Comparison of ENCODE assay signal across 8 mouse cellular contexts in genomic region chr1:134092852-134093770, GRCm38 (mm10). TPM values are rescaled to one million over a fixed set of nuclear protein-coding genes. Genes with fewer than 3 reads are reported as not detected.
DNase-seq lines count a peak whose midpoint lies in the region; ATAC-seq and TF ChIP-seq lines count a peak whose summit lies in the region.

No protein-coding gene starts in this region.

- no peaks in the 10 kb centered on the region for H3K9me3 ChIP-seq in hindbrain, embryonic 10.5 days
- H3K9me3 ChIP-seq in lung, postnatal 0 days (ENCODE audit: low read length): no peaks in the 10 kb centered on the region

- H3K4me1 ChIP-seq in hindbrain, embryonic 10.5 days (replicated peaks): peaks cover 60% of the 10 kb centered on the region
- H3K4me1 ChIP-seq in lung, postnatal 0 days (ENCODE audit: insufficient read depth, low read depth, low read length): peaks cover 56% of the 10 kb centered on the region

- H3K27ac ChIP-seq in hindbrain, embryonic 10.5 days: peak overlapping the region; percentile 91
- H3K27ac ChIP-seq in lung, postnatal 0 days (ENCODE audit: low read length): peak overlapping the region; percentile 97

- peak overlapping the region; percentile 26; the same call in 1 of the 2 replicates for H3K9ac ChIP-seq in lung, postnatal 0 days (replicated peaks; ENCODE audit: low read depth)

- H3K36me3 ChIP-seq in hindbrain, embryonic 10.5 days: no peaks in the 10 kb centered on the region
- H3K36me3 ChIP-seq in lung, postnatal 0 days (ENCODE audit: insufficient read depth, low read length): no peaks in the 10 kb centered on the region

- peak; percentile 88 for ATAC-seq in frontal cortex, adult (ENCODE audit: low TSS enrichment)
- peak; percentile 86 for ATAC-seq in lung, postnatal 0 days

- peaks cover 4% of the 10 kb centered on the region for H3K27me3 ChIP-seq in hindbrain, embryonic 10.5 days (ENCODE audit: insufficient read depth, poor library complexity, severe bottlenecking)
- no peaks in the 10 kb centered on the region for H3K27me3 ChIP-seq in lung, postnatal 0 days (replicated peaks; ENCODE audit: insufficient read depth, low read length)

- peak; percentile 84 for DNase-seq in MEL-GATA-1-ER (ENCODE audit: extremely low read depth, low read depth)
- DNase-seq in cerebellum, adult 8-10 months: peak; percentile 88
- DNase-seq in hindbrain, embryonic 10.5 days (ENCODE audit: low spot score): peak; percentile 80
- DNase-seq in layer of hippocampus, postnatal 10 days (ENCODE audit: low spot score in 2 of 2): peak; percentile 78 to 83
- peak; percentile 98 for DNase-seq in lung, postnatal 0 days (ENCODE audit: low spot score)
- DNase-seq in ovary, postnatal 10 days (ENCODE audit: low spot score): peak; percentile 75
- DNase-seq in thymus, postnatal 0 days (ENCODE audit: low spot score): peak; percentile 88

- TF ChIP-seq EP300 in lung, postnatal 0 days (IDR thresholded peaks at IDR 0.05): peak; percentile 54

- no peak for TF ChIP-seq CTCF in lung, postnatal 0 days (IDR thresholded peaks at IDR 0.05)

- WGBS in hindbrain, embryonic 10.5 days: 2% methylated on average over 43 of the region's 43 CpGs
- WGBS in lung, postnatal 0 days: 8% methylated on average over 29 of the region's 43 CpGs

- H3K4me2 ChIP-seq in lung, postnatal 0 days (replicated peaks; ENCODE audit: low read depth, low read length): peak overlapping the region; percentile 66

- H3K4me3 ChIP-seq in hindbrain, embryonic 10.5 days: peak overlapping the region; percentile 60
- H3K4me3 ChIP-seq in lung, postnatal 0 days (ENCODE audit: low read depth, low read length): peak overlapping the region; percentile 28; the same call in 1 of the 2 replicates

RNA-seq across cellular contexts. Expression of gene Btg2, which starts 14.2 kb away (rescaled TPM):
- 100.0 and 117 TPM in 2 replicates for polyA plus RNA-seq in hindbrain, embryonic 10.5 days (2016; fragmentation: Nextera tagmentation; extraction: Ambion mirVana)
- 10 to 100 TPM; 13.1 to 14.3 TPM for total RNA-seq in layer of hippocampus, postnatal 10 days (2021)
- polyA plus RNA-seq in lung, postnatal 0 days (2015; fragmentation: Nextera tagmentation; extraction: Ambion mirVana): 177 and 184 TPM in 2 replicates
- polyA plus RNA-seq in thymus, postnatal 0 days (2015; fragmentation: Nextera tagmentation; extraction: Ambion mirVana): 315 and 335 TPM in 2 replicates

RNA-seq across cellular contexts. Expression of gene Chit1, which starts 17.9 kb away (rescaled TPM):
- not detected in 2 replicates for polyA plus RNA-seq in hindbrain, embryonic 10.5 days (2016; fragmentation: Nextera tagmentation; extraction: Ambion mirVana)
- under 1 TPM; 0.51 to 0.53 TPM for total RNA-seq in layer of hippocampus, postnatal 10 days (2021)
- 0.29 TPM in 1 of 2 replicates, not detected in the other for polyA plus RNA-seq in lung, postnatal 0 days (2015; fragmentation: Nextera tagmentation; extraction: Ambion mirVana)
- 0.72 and 1.1 TPM in 2 replicates for polyA plus RNA-seq in thymus, postnatal 0 days (2015; fragmentation: Nextera tagmentation; extraction: Ambion mirVana)

RNA-seq across cellular contexts. Expression of gene Fmod, which starts 56.1 kb away (rescaled TPM):
- polyA plus RNA-seq in hindbrain, embryonic 10.5 days (2016; fragmentation: Nextera tagmentation; extraction: Ambion mirVana): 3.6 and 9.8 TPM in 2 replicates
- 1 to 10 TPM; 5.3 to 9.5 TPM for total RNA-seq in layer of hippocampus, postnatal 10 days (2021)
- polyA plus RNA-seq in lung, postnatal 0 days (2015; fragmentation: Nextera tagmentation; extraction: Ambion mirVana): 9.7 and 10.0 TPM in 2 replicates
- polyA plus RNA-seq in thymus, postnatal 0 days (2015; fragmentation: Nextera tagmentation; extraction: Ambion mirVana): 0.32 and 0.40 TPM in 2 replicates

Comparison
In these comparisons a context has a peak if more than half of its experiments do, and no peak if none do; other contexts are left out.
1. Peak in every context shown above with its lines: DNase-seq, ATAC-seq, H3K4me3 ChIP-seq and H3K27ac ChIP-seq.